Mouse (Mus musculus): Measurements from ENCODE around the gene Hddc3.
A peak's percentile ranks its signal among the peaks of the same experiment; 100 is the strongest.
"Not testable (repeated sequence)": the region's sequence is repeated elsewhere in the genome, so short reads cannot be mapped to it uniquely, and the experiment has no call there.

Gene Hddc3

GRCm38 (mm10) chr7:80370649-80371040, 27.7 kb downstream of the Hddc3 start:
- DNase-seq (ENCODE audit: low spot score), result peak; percentile 73

- DNase-seq (ENCODE audit: low spot score), result peak; percentile 78
Observed at GRCm38 (mm10) chr7:80371041-80371751, 28.3 kb downstream of the Hddc3 start, which contains the start of gene Man2a2. Gene Man2a2 (minus strand): TSS chr7:80371375.

GRCm38 (mm10) chr7:80372166-80372565, 29.3 kb downstream of the Hddc3 start:
- no peak for DNase-seq (ENCODE audit: low spot score)

- DNase-seq (ENCODE audit: low spot score), result no peak
Observed at GRCm38 (mm10) chr7:80372667-80373066, 29.8 kb downstream of the Hddc3 start.

GRCm38 (mm10) chr7:80373352-80373751, 30.4 kb downstream of the Hddc3 start:
- DNase-seq (ENCODE audit: low spot score), result no peak

GRCm38 (mm10) chr7:80373850-80374249, 30.9 kb downstream of the Hddc3 start:
- no peak for DNase-seq (ENCODE audit: low spot score)

GRCm38 (mm10) chr7:80374280-80374679, 31.4 kb downstream of the Hddc3 start:
- DNase-seq (ENCODE audit: low spot score), result no peak

- no peak for DNase-seq (ENCODE audit: low spot score)
Observed at GRCm38 (mm10) chr7:80374733-80375132, 31.8 kb downstream of the Hddc3 start.

GRCm38 (mm10) chr7:80375376-80376039, 32.6 kb downstream of the Hddc3 start:
- DNase-seq (ENCODE audit: low spot score), result no peak

- no peak for DNase-seq (ENCODE audit: low spot score)
Observed at GRCm38 (mm10) chr7:80376192-80376591, 33.3 kb downstream of the Hddc3 start.

GRCm38 (mm10) chr7:80377471-80377870, 34.6 kb downstream of the Hddc3 start:
- peak; percentile 81 for DNase-seq (ENCODE audit: low spot score)

GRCm38 (mm10) chr7:80379531-80379930, 36.6 kb downstream of the Hddc3 start:
- DNase-seq (ENCODE audit: low spot score), result peak; percentile 49

- DNase-seq (ENCODE audit: low spot score), result no peak
Observed at GRCm38 (mm10) chr7:80382919-80383318, 40.0 kb downstream of the Hddc3 start.

GRCm38 (mm10) chr7:80386235-80386930, 43.5 kb downstream of the Hddc3 start:
- DNase-seq (ENCODE audit: low spot score), result peak; percentile 96

GRCm38 (mm10) chr7:80387033-80387632, 44.2 kb downstream of the Hddc3 start:
- DNase-seq (ENCODE audit: low spot score), result peak; percentile 31

GRCm38 (mm10) chr7:80387633-80388543, 45.0 kb downstream of the Hddc3 start, which contains the start of gene Fes:
Gene Fes (minus strand): TSS chr7:80387946.
- peak; percentile 55 for DNase-seq (ENCODE audit: low spot score)

- DNase-seq (ENCODE audit: low spot score), result no peak
Observed at GRCm38 (mm10) chr7:80392119-80392518, 49.2 kb downstream of the Hddc3 start.

- DNase-seq (ENCODE audit: low spot score), result no peak
Observed at GRCm38 (mm10) chr7:80394600-80394999, 51.7 kb downstream of the Hddc3 start.

GRCm38 (mm10) chr7:80396427-80396826, 53.5 kb downstream of the Hddc3 start:
- DNase-seq (ENCODE audit: low spot score), result not testable (repeated sequence)

GRCm38 (mm10) chr7:80397986-80398385, 55.1 kb downstream of the Hddc3 start:
- no peak for DNase-seq (ENCODE audit: low spot score)
